Mouse (Mus musculus): ENCODE data around the gene Eef1g. TPM values are rescaled to one million over a fixed set of nuclear protein-coding genes. Genes with fewer than 3 reads are reported as not detected.
"Not testable (repeated sequence)": the region's sequence is repeated elsewhere in the genome, so short reads cannot be mapped to it uniquely, and the experiment has no call there.

Gene Eef1g
- total RNA-seq, 2 experiments from 2014 or later = 331 to 363 TPM

GRCm38 (mm10) chr19:8985891-8986290 lies 19.1 kb downstream of the Eef1g start:
- DNase-seq = no peak

GRCm38 (mm10) chr19:8987816-8988215 lies 21.0 kb downstream of the Eef1g start:
- DNase-seq = no peak

- peak in 1 of 2 experiments; percentile 37 for DNase-seq
Observed at GRCm38 (mm10) chr19:8988346-8989065, 21.7 kb downstream of the Eef1g start.

GRCm38 (mm10) chr19:8989066-8989566 lies 22.3 kb downstream of the Eef1g start, which contains the start of gene Ahnak:
Gene Ahnak, plus strand, starts transcription at chr19:8989284.
- DNase-seq = peak; percentile 89 to 91

- peak; percentile 89 to 95 for DNase-seq
Observed at GRCm38 (mm10) chr19:8989567-8990431, 23.0 kb downstream of the Eef1g start.

GRCm38 (mm10) chr19:8990432-8991102 lies 23.7 kb downstream of the Eef1g start:
- DNase-seq = peak in 1 of 2 experiments; percentile 20

- peak in 1 of 2 experiments; percentile 31 for DNase-seq
Observed at GRCm38 (mm10) chr19:8991245-8991870, 24.5 kb downstream of the Eef1g start.

- peak; percentile 9 to 54 for DNase-seq
Observed at GRCm38 (mm10) chr19:8991871-8992735, 25.3 kb downstream of the Eef1g start.

- peak; percentile 85 to 90 for DNase-seq
Observed at GRCm38 (mm10) chr19:8992769-8993624, 26.2 kb downstream of the Eef1g start.

GRCm38 (mm10) chr19:8993625-8993912 lies 26.7 kb downstream of the Eef1g start:
- no peak for DNase-seq

GRCm38 (mm10) chr19:8994813-8995607 lies 28.2 kb downstream of the Eef1g start:
- no peak for DNase-seq

- DNase-seq = no peak
Observed at GRCm38 (mm10) chr19:8996601-8997000, 29.8 kb downstream of the Eef1g start.

- peak; percentile 87 to 92 for DNase-seq
Observed at GRCm38 (mm10) chr19:8997546-8997945, 30.7 kb downstream of the Eef1g start.

GRCm38 (mm10) chr19:8998546-8998945 lies 31.7 kb downstream of the Eef1g start:
- no peak for DNase-seq

GRCm38 (mm10) chr19:8999223-8999622 lies 32.4 kb downstream of the Eef1g start:
- no peak for DNase-seq

- not testable (repeated sequence) for DNase-seq
Observed at GRCm38 (mm10) chr19:9006915-9007314, 40.1 kb downstream of the Eef1g start.

GRCm38 (mm10) chr19:9019298-9019697 lies 52.5 kb downstream of the Eef1g start:
- DNase-seq = no peak

- peak; percentile 64 to 66 for DNase-seq
Observed at GRCm38 (mm10) chr19:9023021-9023778, 56.4 kb downstream of the Eef1g start.

Measured in adrenal gland, postnatal 36 days (tissue).